Mouse (Mus musculus): Measurements from ENCODE around the gene Tiparp. TPM values are rescaled to one million over a fixed set of nuclear protein-coding genes. Genes with fewer than 3 reads are reported as not detected.

The Tiparp gene
- polyA plus RNA-seq (2012; rRNA removed): 8.9 and 11.7 TPM in 2 replicates

- DNase-seq (ENCODE audit: extremely low spot score in 1 of 2, low spot score in 1 of 2): peak; percentile 65 to 88
Measured at GRCm38 (mm10) chr3:65527691-65528601, at the start of gene Tiparp. Gene Tiparp, plus strand, starts transcription at chr3:65528410.

- DNase-seq (ENCODE audit: extremely low spot score in 1 of 2, low spot score in 1 of 2): no peak
Measured at GRCm38 (mm10) chr3:65480676-65481075, 47.5 kb upstream of the Tiparp start.

- no peak for DNase-seq (ENCODE audit: extremely low spot score in 1 of 2, low spot score in 1 of 2)
Measured at GRCm38 (mm10) chr3:65482266-65482665, 45.9 kb upstream of the Tiparp start.

- no peak for DNase-seq (ENCODE audit: extremely low spot score in 1 of 2, low spot score in 1 of 2)
Measured at GRCm38 (mm10) chr3:65482698-65483407, 45.4 kb upstream of the Tiparp start.

- no peak for DNase-seq (ENCODE audit: extremely low spot score in 1 of 2, low spot score in 1 of 2)
Measured at GRCm38 (mm10) chr3:65484161-65484733, 44.0 kb upstream of the Tiparp start.

GRCm38 (mm10) chr3:65487419-65488088 is 40.7 kb upstream of the Tiparp start:
- DNase-seq (ENCODE audit: extremely low spot score in 1 of 2, low spot score in 1 of 2): no peak

GRCm38 (mm10) chr3:65488556-65489244 is 39.5 kb upstream of the Tiparp start:
- DNase-seq (ENCODE audit: extremely low spot score in 1 of 2, low spot score in 1 of 2): peak in 1 of 2 experiments; percentile 35

- no peak for DNase-seq (ENCODE audit: extremely low spot score in 1 of 2, low spot score in 1 of 2)
Measured at GRCm38 (mm10) chr3:65489601-65490000, 38.6 kb upstream of the Tiparp start.

GRCm38 (mm10) chr3:65494291-65494763 is 33.9 kb upstream of the Tiparp start:
- DNase-seq (ENCODE audit: extremely low spot score in 1 of 2, low spot score in 1 of 2): peak in 1 of 2 experiments; percentile 19

GRCm38 (mm10) chr3:65507766-65508165 is 20.4 kb upstream of the Tiparp start:
- DNase-seq (ENCODE audit: extremely low spot score in 1 of 2, low spot score in 1 of 2): no peak

GRCm38 (mm10) chr3:65510588-65510987 is 17.6 kb upstream of the Tiparp start:
- no peak for DNase-seq (ENCODE audit: extremely low spot score in 1 of 2, low spot score in 1 of 2)

- DNase-seq (ENCODE audit: extremely low spot score in 1 of 2, low spot score in 1 of 2): no peak
Measured at GRCm38 (mm10) chr3:65515751-65516150, 12.5 kb upstream of the Tiparp start.

- no peak for DNase-seq (ENCODE audit: extremely low spot score in 1 of 2, low spot score in 1 of 2)
Measured at GRCm38 (mm10) chr3:65516526-65516925, 11.7 kb upstream of the Tiparp start.

GRCm38 (mm10) chr3:65517141-65517540 is 11.1 kb upstream of the Tiparp start:
- DNase-seq (ENCODE audit: extremely low spot score in 1 of 2, low spot score in 1 of 2): no peak

- DNase-seq (ENCODE audit: extremely low spot score in 1 of 2, low spot score in 1 of 2): no peak
Measured at GRCm38 (mm10) chr3:65517747-65518527, 10.3 kb upstream of the Tiparp start.

GRCm38 (mm10) chr3:65521391-65521790 is 6.8 kb upstream of the Tiparp start:
- no peak for DNase-seq (ENCODE audit: extremely low spot score in 1 of 2, low spot score in 1 of 2)

GRCm38 (mm10) chr3:65523397-65523796 is 4.8 kb upstream of the Tiparp start:
- no peak for DNase-seq (ENCODE audit: extremely low spot score in 1 of 2, low spot score in 1 of 2)

- no peak for DNase-seq (ENCODE audit: extremely low spot score in 1 of 2, low spot score in 1 of 2)
Measured at GRCm38 (mm10) chr3:65525731-65526130, 2.5 kb upstream of the Tiparp start.

GRCm38 (mm10) chr3:65527196-65527595 is 1.0 kb upstream of the Tiparp start:
- DNase-seq (ENCODE audit: extremely low spot score in 1 of 2, low spot score in 1 of 2): no peak
